Comparison of ENCODE assay signal across 28 mouse cellular contexts in the genomic region with DNA sequence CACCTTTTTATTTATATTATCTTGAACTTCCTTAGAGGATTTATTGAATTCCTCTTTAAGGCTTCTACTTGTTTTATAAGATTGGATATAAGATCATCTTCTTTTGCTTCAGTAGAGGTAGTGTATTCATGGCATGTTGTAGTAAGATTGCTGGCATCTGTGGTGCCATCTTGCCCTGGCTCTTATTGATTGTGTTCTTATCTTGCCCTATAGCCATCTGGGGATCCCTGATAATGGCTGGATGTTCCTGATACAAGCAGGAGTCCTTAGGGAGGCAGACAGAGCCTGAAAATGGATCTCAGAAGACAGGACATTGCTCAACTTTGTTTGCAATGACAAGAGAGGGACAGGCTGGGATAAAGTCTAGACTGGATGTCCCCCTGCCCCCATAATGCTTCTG.
"Had no signal": no experiment of that assay in that cellular context is flagged by ENCODE, and none has a peak within 500 bp of the region (broad histone marks: within the 10 kb centered on the region; RNA-seq: fewer than 3 reads in every experiment).

No protein-coding gene starts in this region.

- H3K36me3 ChIP-seq: limb, embryonic 10.5 days; limb, embryonic 12.5 days; limb, embryonic 13.5 days; limb, embryonic 15.5 days; liver, embryonic 12.5 days; liver, embryonic 13.5 days; liver, embryonic 15.5 days; lung, embryonic 15.5 days; midbrain, embryonic 10.5 days; midbrain, embryonic 12.5 days; midbrain, embryonic 13.5 days; midbrain, embryonic 15.5 days; neural tube, embryonic 12.5 days had no signal

- H3K27ac ChIP-seq: limb, embryonic 10.5 days; limb, embryonic 12.5 days; limb, embryonic 13.5 days; limb, embryonic 15.5 days; liver, embryonic 12.5 days; liver, embryonic 13.5 days; liver, embryonic 14.5 days; liver, embryonic 15.5 days; lung, embryonic 15.5 days; macrophage; midbrain, embryonic 10.5 days; midbrain, embryonic 12.5 days; midbrain, embryonic 13.5 days; midbrain, embryonic 15.5 days; neural tube, embryonic 12.5 days had no signal

- H3K9me3 ChIP-seq: limb, embryonic 10.5 days; limb, embryonic 12.5 days; limb, embryonic 13.5 days; limb, embryonic 15.5 days; liver, embryonic 12.5 days; liver, embryonic 13.5 days; liver, embryonic 15.5 days; lung, embryonic 15.5 days; megakaryocyte, embryonic 14.5 days; midbrain, embryonic 12.5 days; midbrain, embryonic 13.5 days; midbrain, embryonic 15.5 days; neural tube, embryonic 12.5 days had no signal

- H3K4me3 ChIP-seq: limb, embryonic 10.5 days; limb, embryonic 12.5 days; limb, embryonic 13.5 days; limb, embryonic 15.5 days; liver, embryonic 12.5 days; liver, embryonic 13.5 days; liver, embryonic 15.5 days; lung, embryonic 15.5 days; megakaryocyte, embryonic 14.5 days; midbrain, embryonic 10.5 days; midbrain, embryonic 12.5 days; midbrain, embryonic 13.5 days; midbrain, embryonic 15.5 days; myocyte; neural tube, embryonic 12.5 days had no signal

- H3K4me1 ChIP-seq: limb, embryonic 10.5 days; limb, embryonic 12.5 days; limb, embryonic 13.5 days; limb, embryonic 15.5 days; liver, embryonic 12.5 days; liver, embryonic 13.5 days; liver, embryonic 15.5 days; lung, embryonic 15.5 days; megakaryocyte, embryonic 14.5 days; midbrain, embryonic 10.5 days; midbrain, embryonic 12.5 days; midbrain, embryonic 13.5 days; midbrain, embryonic 15.5 days; neural tube, embryonic 12.5 days had no signal

- DNase-seq: left cerebral cortex, postnatal 4 days; liver; liver, embryonic 13.5 days; liver, postnatal 0 days; lung, adult 18-20 months; lung, adult 2 months; lung, embryonic 14.5 days; lung, postnatal 10 days; lung, postnatal 14 days; lung, postnatal 36 days; lung, postnatal 4 days; midbrain, embryonic 14.5 days had no signal

- H3K27me3 ChIP-seq: limb, embryonic 12.5 days; limb, embryonic 13.5 days; limb, embryonic 15.5 days; liver, embryonic 12.5 days; liver, embryonic 13.5 days; liver, embryonic 15.5 days; lung, embryonic 15.5 days; megakaryocyte, embryonic 14.5 days; midbrain, embryonic 12.5 days; midbrain, embryonic 13.5 days; midbrain, embryonic 15.5 days; neural tube, embryonic 12.5 days had no signal

- H3K9ac ChIP-seq: limb, embryonic 12.5 days; limb, embryonic 13.5 days; limb, embryonic 15.5 days; liver, embryonic 12.5 days; liver, embryonic 13.5 days; liver, embryonic 14.5 days; liver, embryonic 15.5 days; liver, postnatal 0 days; lung, embryonic 14.5 days; lung, embryonic 15.5 days; midbrain, embryonic 12.5 days; midbrain, embryonic 13.5 days; midbrain, embryonic 15.5 days; neural tube, embryonic 12.5 days had no signal
